Mouse (Mus musculus) kidney, embryonic 15.5 days (tissue): ENCODE data around the gene Gm9887. TPM values are rescaled to one million over a fixed set of nuclear protein-coding genes. Genes with fewer than 3 reads are reported as not detected.
"Not testable (repeated sequence)": the region's sequence is repeated elsewhere in the genome, so short reads cannot be mapped to it uniquely, and the experiment has no call there.

Experiments
- ATAC-seq: fragments of 200-750 bp; cut with Nextera tagmentation; replicated peaks from 2 replicates; pipeline ENCODE4 v1.8.0; 2017; ENCODE audit warnings: moderate TSS enrichment; ENCODE audit not compliant: low FRiP score
- H3K27ac ChIP-seq: fragments of 300-500 bp; sonication (generic); 2 replicates; pipeline ENCODE4 v1.5.1; 2015; ENCODE audit warnings: mild to moderate bottlenecking, inconsistent platforms
- H3K27me3 ChIP-seq: fragments of 300-500 bp; sonication (generic); 2 replicates; pipeline ENCODE4 v1.6.1; 2015; ENCODE audit warnings: inconsistent platforms
- H3K36me3 ChIP-seq: fragments of 300-500 bp; sonication (generic); 2 replicates; pipeline ENCODE4 v1.6.1; 2015; ENCODE audit warnings: inconsistent platforms
- H3K4me1 ChIP-seq: fragments of 300-500 bp; sonication (generic); 2 replicates; pipeline ENCODE4 v1.6.1; 2015; ENCODE audit warnings: inconsistent platforms
- H3K4me2 ChIP-seq: fragments of 300-500 bp; sonication (generic); 2 replicates; pipeline ENCODE4 v1.6.1; 2015; ENCODE audit warnings: moderate library complexity, mild to moderate bottlenecking, inconsistent platforms
- H3K4me3 ChIP-seq: fragments of 300-500 bp; sonication (generic); replicated peaks from 2 replicates; pipeline ENCODE4 v1.5.1; 2015; ENCODE audit warnings: mild to moderate bottlenecking, inconsistent platforms
- H3K9ac ChIP-seq: fragments of 300-500 bp; sonication (generic); 2 replicates; pipeline ENCODE4 v1.6.1; 2015; ENCODE audit warnings: mild to moderate bottlenecking, inconsistent platforms
- H3K9me3 ChIP-seq: fragments of 300-500 bp; sonication (generic); replicated peaks from 2 replicates; pipeline ENCODE4 v1.6.1; 2016; ENCODE audit warnings: inconsistent platforms
- WGBS: fragments of 180-500 bp; shearing (Covaris S2); methylation state at CpG from one replicate; pipeline ENCODE4 v1.1.7; 2015; ENCODE audit warnings: mixed read lengths; 5-methylcytosine and 5-hydroxymethylcytosine counted together
- polyA plus RNA-seq: library from polyadenylated mRNA; unstranded; fragments of >200 nt; fragmentation: Nextera tagmentation; extraction: Ambion mirVana; gene quantifications from 2 replicates; pipeline ENCODE4 v1.2.1, GENCODE M21; 2015

The Gm9887 gene
- polyA plus RNA-seq, 1 experiment from 2014 or later: 1.4 TPM

GRCm38 (mm10) chr12:69384606-69385005, 12.3 kb upstream of the Gm9887 start:
- WGBS: 81% methylated on average over 5 of the region's 5 CpGs
- Histone ChIP-seq H3K4me1 (0 out of 2 replicates have a peak, but pooled peaks cover 3% of the 10 kb centered on the region), H3K36me3 (no peaks in the 10 kb centered on the region; the same call in 1 of the 2 replicates), H3K9ac (no peak overlapping the region), H3K4me3 (no peak overlapping the region), H3K27ac (no peak overlapping the region), H3K9me3 (no peaks in the 10 kb centered on the region), H3K4me2 (no peak overlapping the region), H3K27me3 (no peaks in the 10 kb centered on the region)
- no peak for ATAC-seq

GRCm38 (mm10) chr12:69382880-69383279, 10.6 kb upstream of the Gm9887 start:
- Histone ChIP-seq H3K9ac (no peak overlapping the region), H3K4me1 (0 out of 2 replicates have a peak, but pooled peaks cover 4% of the 10 kb centered on the region)
- WGBS: 94% methylated on average over 1 of the region's 1 CpGs

GRCm38 (mm10) chr12:69378558-69379454, 6.5 kb upstream of the Gm9887 start:
- WGBS: 87% methylated on average over 11 of the region's 11 CpGs
- H3K9ac ChIP-seq: no peak overlapping the region
- no peaks in the 10 kb centered on the region for H3K27me3 ChIP-seq

More at GRCm38 (mm10) chr12:69382880-69383279, 10.6 kb upstream of the Gm9887 start:
- no peak overlapping the region for H3K4me3 ChIP-seq
- H3K9me3 ChIP-seq: no peaks in the 10 kb centered on the region
- no peaks in the 10 kb centered on the region for H3K27me3 ChIP-seq
- H3K4me2 ChIP-seq: no peak overlapping the region
- peaks cover 5% of the 10 kb centered on the region; the same call in 1 of the 2 replicates for H3K36me3 ChIP-seq
- no peak overlapping the region for H3K27ac ChIP-seq
- ATAC-seq: no peak

DNA sequence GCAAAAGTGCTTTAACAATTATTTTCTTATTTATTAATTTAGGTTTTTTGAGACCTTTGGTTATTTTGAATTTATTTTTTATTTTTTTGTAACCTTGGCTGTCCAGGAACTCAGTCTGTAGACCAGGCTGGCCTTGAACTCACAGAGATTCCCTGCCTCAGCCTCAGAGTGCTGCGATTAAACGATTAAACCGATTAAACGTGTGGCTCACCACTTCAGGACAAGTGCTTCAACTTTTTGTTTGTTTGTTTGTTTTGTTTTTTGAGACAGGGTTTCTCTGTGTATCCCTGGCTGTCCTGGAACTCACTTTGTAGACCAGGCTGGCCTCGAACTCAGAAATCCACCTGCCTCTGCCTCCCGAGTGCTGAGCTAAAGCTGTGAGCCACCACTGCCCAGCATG, 5.4 kb upstream of the Gm9887 start:
- not testable (repeated sequence) for H3K27ac ChIP-seq, H3K9ac ChIP-seq, H3K9me3 ChIP-seq, H3K4me2 ChIP-seq, H3K27me3 ChIP-seq, ATAC-seq, H3K4me3 ChIP-seq
- H3K4me1 ChIP-seq: peaks cover 19% of the 10 kb centered on the region
- peaks cover 17% of the 10 kb centered on the region for H3K36me3 ChIP-seq
- WGBS: 92% methylated on average over 6 of the region's 6 CpGs

More at GRCm38 (mm10) chr12:69378558-69379454, 6.5 kb upstream of the Gm9887 start:
- H3K27ac ChIP-seq: 0 out of 2 replicates have a peak overlapping the region, but pooled peaks have one; percentile 20
- ATAC-seq: no peak
- no peak overlapping the region for H3K4me3 ChIP-seq
- peaks cover 17% of the 10 kb centered on the region for H3K4me1 ChIP-seq
- no peak overlapping the region for H3K4me2 ChIP-seq
- no peaks in the 10 kb centered on the region for H3K9me3 ChIP-seq
- H3K36me3 ChIP-seq: peaks cover 9% of the 10 kb centered on the region

GRCm38 (mm10) chr12:69377188-69377587, 4.9 kb upstream of the Gm9887 start:
- H3K36me3 ChIP-seq: peaks cover 17% of the 10 kb centered on the region
- no peak overlapping the region for H3K9ac ChIP-seq
- no peaks in the 10 kb centered on the region for H3K27me3 ChIP-seq
- 86% methylated on average over 1 of the region's 1 CpGs for WGBS
- H3K4me1 ChIP-seq: peaks cover 19% of the 10 kb centered on the region
- no peak for ATAC-seq
- H3K9me3 ChIP-seq: no peaks in the 10 kb centered on the region
- no peak overlapping the region for H3K4me2 ChIP-seq
- H3K4me3 ChIP-seq: no peak overlapping the region
- no peak overlapping the region for H3K27ac ChIP-seq

GRCm38 (mm10) chr12:69376132-69376531, 3.9 kb upstream of the Gm9887 start:
- no peak overlapping the region for H3K9ac ChIP-seq
- H3K27ac ChIP-seq: no peak overlapping the region
- WGBS: 73% methylated on average over 2 of the region's 2 CpGs
- no peak for ATAC-seq
- H3K9me3 ChIP-seq: no peaks in the 10 kb centered on the region
- H3K4me1 ChIP-seq: peaks cover 19% of the 10 kb centered on the region
- H3K4me2 ChIP-seq: 0 out of 2 replicates have a peak overlapping the region, but pooled peaks have one; percentile 19
- H3K4me3 ChIP-seq: no peak overlapping the region
- no peaks in the 10 kb centered on the region for H3K27me3 ChIP-seq
- H3K36me3 ChIP-seq: peaks cover 17% of the 10 kb centered on the region

GRCm38 (mm10) chr12:69373850-69374766, 1.9 kb upstream of the Gm9887 start:
- H3K9ac ChIP-seq: peak overlapping the region; percentile 99
- H3K9me3 ChIP-seq: no peaks in the 10 kb centered on the region
- H3K27ac ChIP-seq: no peak overlapping the region
- no peaks in the 10 kb centered on the region for H3K27me3 ChIP-seq
- peak overlapping the region; percentile 100 for H3K4me3 ChIP-seq
- H3K4me2 ChIP-seq: peak overlapping the region; percentile 78
- H3K36me3 ChIP-seq: peaks cover 14% of the 10 kb centered on the region
- H3K4me1 ChIP-seq: peaks cover 20% of the 10 kb centered on the region
- ATAC-seq: no peak
- WGBS: 32% methylated on average over 11 of the region's 11 CpGs

DNA sequence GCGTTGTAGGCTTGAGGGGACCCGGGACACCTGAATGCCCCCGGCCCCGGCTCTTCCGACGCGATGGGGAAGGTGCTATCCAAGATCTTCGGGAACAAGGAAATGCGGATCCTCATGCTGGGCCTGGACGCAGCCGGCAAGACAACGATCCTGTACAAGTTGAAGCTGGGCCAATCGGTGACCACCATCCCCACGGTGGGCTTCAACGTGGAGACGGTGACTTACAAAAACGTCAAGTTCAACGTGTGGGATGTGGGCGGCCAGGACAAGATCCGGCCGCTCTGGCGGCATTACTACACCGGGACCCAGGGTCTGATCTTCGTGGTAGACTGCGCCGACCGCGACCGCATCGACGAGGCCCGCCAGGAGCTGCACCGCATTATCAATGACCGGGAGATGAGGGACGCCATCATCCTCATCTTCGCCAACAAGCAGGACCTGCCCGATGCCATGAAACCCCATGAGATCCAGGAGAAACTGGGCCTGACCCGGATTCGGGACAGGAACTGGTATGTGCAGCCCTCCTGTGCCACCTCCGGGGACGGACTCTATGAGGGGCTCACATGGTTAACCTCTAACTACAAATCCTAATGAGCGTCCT, 573 bp upstream of the Gm9887 start:
- Histone ChIP-seq H3K4me3 (peak overlapping the region; percentile 100), H3K27me3 (no peaks in the 10 kb centered on the region), H3K9ac (peak overlapping the region; percentile 99), H3K9me3 (no peaks in the 10 kb centered on the region), H3K4me1 (peaks cover 19% of the 10 kb centered on the region), H3K36me3 (peaks cover 12% of the 10 kb centered on the region), H3K27ac (peak overlapping the region; percentile 99), H3K4me2 (peak overlapping the region; percentile 78)
- WGBS: under 1% methylated on average over 42 of the region's 42 CpGs
- ATAC-seq: 0 out of 2 replicates have a peak, but pooled peaks have one; percentile 3

DNA sequence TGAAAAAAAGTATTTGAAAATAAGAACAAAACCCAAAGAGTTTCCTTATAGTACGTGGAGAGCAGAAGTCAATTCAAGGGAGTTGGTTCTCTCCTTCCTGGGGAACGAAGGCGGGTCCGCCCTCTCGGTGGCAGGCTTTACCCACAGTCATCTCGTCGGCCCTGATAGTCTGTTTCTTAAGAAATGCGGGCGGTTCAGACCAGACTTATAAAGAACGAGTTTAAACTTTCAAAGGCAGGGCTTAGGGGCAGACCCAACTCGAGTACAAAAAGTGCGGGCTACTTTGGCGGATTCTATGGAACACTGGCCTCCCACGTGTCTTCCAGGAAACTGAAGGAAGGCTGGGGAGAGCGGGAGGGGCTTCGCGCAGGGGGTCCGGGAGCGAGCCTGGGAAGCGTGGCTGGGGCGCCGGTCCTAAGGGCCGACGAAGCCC, 821 bp downstream of the Gm9887 start:
- peak; percentile 87 for ATAC-seq
- Histone ChIP-seq H3K27ac (peak overlapping the region; percentile 99), H3K9ac (peak overlapping the region; percentile 99), H3K4me2 (peak overlapping the region; percentile 78), H3K9me3 (no peaks in the 10 kb centered on the region), H3K4me1 (peaks cover 19% of the 10 kb centered on the region), H3K36me3 (peaks cover 12% of the 10 kb centered on the region), H3K4me3 (peak overlapping the region; percentile 100), H3K27me3 (no peaks in the 10 kb centered on the region)
- under 1% methylated on average over 24 of the region's 24 CpGs for WGBS

DNA sequence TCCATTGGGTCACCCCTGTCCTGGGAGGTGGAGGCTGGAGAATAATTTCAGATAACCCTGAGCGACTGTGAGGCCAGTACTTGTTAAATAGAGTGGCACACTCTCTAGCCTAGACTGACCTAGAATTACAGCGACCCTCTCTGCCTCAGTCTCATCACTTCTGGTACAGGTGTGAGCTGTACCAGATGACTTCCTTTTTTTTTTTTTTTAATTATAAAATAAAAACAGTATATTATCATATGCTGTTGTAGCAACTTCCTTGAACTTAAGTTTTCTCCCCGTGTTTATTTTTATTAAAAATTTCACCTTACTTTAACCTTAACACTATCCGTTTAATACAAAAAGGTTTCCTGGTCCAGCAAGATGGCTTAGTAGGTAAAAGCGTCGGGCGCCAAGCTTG, 1.3 kb downstream of the Gm9887 start:
- Histone ChIP-seq H3K27ac (peak overlapping the region; percentile 99), H3K4me2 (peak overlapping the region; percentile 78), H3K9ac (peak overlapping the region; percentile 99), H3K36me3 (peaks cover 12% of the 10 kb centered on the region), H3K9me3 (no peaks in the 10 kb centered on the region), H3K27me3 (no peaks in the 10 kb centered on the region), H3K4me1 (peaks cover 16% of the 10 kb centered on the region), H3K4me3 (peak overlapping the region; percentile 100)
- no peak for ATAC-seq
- 16% methylated on average over 7 of the region's 7 CpGs for WGBS

DNA sequence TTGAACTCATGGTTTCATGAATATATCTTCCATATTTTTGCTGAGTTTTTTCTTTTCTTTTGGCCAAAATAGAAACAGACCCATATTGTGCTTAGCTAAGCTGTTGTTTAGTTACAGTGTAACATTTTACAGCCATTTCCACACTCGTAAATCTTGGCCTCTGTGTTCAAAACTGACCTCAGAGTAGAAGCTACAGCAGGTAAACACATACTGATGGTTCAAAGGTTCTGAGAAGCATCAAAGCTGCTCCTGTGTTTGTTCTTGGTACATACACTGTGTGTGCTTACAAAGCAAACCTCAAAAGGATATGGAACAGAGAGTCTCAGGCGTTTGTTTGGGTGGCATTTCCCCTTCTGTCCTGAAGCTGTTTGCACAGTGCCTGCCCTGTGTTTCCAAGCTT, 4.7 kb downstream of the Gm9887 start:
- WGBS: 57% methylated on average over 2 of the region's 2 CpGs
- H3K4me3 ChIP-seq: no peak overlapping the region
- peaks cover 12% of the 10 kb centered on the region for H3K4me1 ChIP-seq
- no peak for ATAC-seq
- no peaks in the 10 kb centered on the region for H3K36me3 ChIP-seq
- no peaks in the 10 kb centered on the region for H3K27me3 ChIP-seq
- no peaks in the 10 kb centered on the region for H3K9me3 ChIP-seq
- H3K4me2 ChIP-seq: no peak overlapping the region
- no peak overlapping the region for H3K27ac ChIP-seq
- no peak overlapping the region for H3K9ac ChIP-seq
